Mouse (Mus musculus) forebrain, embryonic 15.5 days (tissue): Measurements from ENCODE around the gene Fam198b. TPM values are rescaled to one million over a fixed set of nuclear protein-coding genes. Genes with fewer than 3 reads are reported as not detected.

Experiments
- ATAC-seq: fragments of 200-750 bp; cut with Nextera tagmentation; replicated peaks from 2 replicates; pipeline ENCODE4 v1.8.0; 2017; ENCODE audit warnings: mild to moderate bottlenecking, moderate TSS enrichment, moderate library complexity
- H3K27ac ChIP-seq: fragments of 300-500 bp; sonication (generic); replicated peaks from 2 replicates; pipeline ENCODE4 v1.5.1; 2015; ENCODE audit warnings: mild to moderate bottlenecking, inconsistent platforms
- H3K27me3 ChIP-seq: fragments of 300-500 bp; sonication (generic); 2 replicates; pipeline ENCODE4 v1.6.1; 2015; ENCODE audit warnings: inconsistent platforms
- H3K36me3 ChIP-seq: fragments of 300-500 bp; sonication (generic); 2 replicates; pipeline ENCODE4 v1.6.1; 2015; ENCODE audit warnings: mild to moderate bottlenecking, inconsistent platforms
- H3K4me1 ChIP-seq: fragments of 300-500 bp; sonication (generic); 2 replicates; pipeline ENCODE4 v1.6.1; 2015; ENCODE audit warnings: inconsistent platforms
- H3K4me2 ChIP-seq: fragments of 300-500 bp; sonication (generic); replicated peaks from 2 replicates; pipeline ENCODE4 v1.6.1; 2015; ENCODE audit warnings: mild to moderate bottlenecking, inconsistent platforms
- H3K4me3 ChIP-seq: fragments of 300-500 bp; sonication (generic); 2 replicates; pipeline ENCODE4 v1.5.1; 2015; ENCODE audit warnings: mild to moderate bottlenecking, inconsistent platforms
- H3K9ac ChIP-seq: fragments of 300-500 bp; sonication (generic); replicated peaks from 2 replicates; pipeline ENCODE4 v1.6.1; 2015; ENCODE audit warnings: mild to moderate bottlenecking, inconsistent platforms
- H3K9me3 ChIP-seq: fragments of 300-500 bp; sonication (generic); 2 replicates; pipeline ENCODE4 v1.6.1; 2016; ENCODE audit warnings: inconsistent platforms
- WGBS: fragments of 180-500 bp; shearing (Covaris S2); methylation state at CpG from one replicate; pipeline ENCODE4 v1.1.7; 2015; ENCODE audit warnings: mixed read lengths; 5-methylcytosine and 5-hydroxymethylcytosine counted together
- polyA plus RNA-seq: library from polyadenylated mRNA; unstranded; fragments of >200 nt; fragmentation: Nextera tagmentation; extraction: Ambion mirVana; gene quantifications from 2 replicates; pipeline ENCODE4 v1.2.1, GENCODE M21; 2015

Gene Fam198b
- polyA plus RNA-seq, 1 experiment from 2014 or later: 2.4 TPM

DNA sequence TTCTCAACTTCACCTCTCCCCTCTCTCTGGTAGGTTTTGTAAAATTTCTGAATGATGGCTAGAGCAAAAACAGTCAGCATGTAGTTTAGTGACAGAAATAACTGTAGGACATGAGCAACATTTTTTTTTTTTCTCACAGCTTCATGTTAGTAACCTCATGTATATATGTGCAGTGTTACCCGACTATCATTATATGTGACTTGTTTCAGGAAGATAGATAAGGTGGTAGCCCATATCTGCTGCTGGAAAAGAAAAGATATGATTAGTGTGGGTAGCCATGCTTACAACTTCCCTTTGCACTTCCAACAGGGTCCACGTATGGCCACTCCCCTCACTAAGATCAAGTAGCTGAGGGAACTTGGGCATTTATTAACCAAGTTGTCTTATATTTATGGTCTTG is 86.2 kb downstream of the Fam198b start:
- no peaks in the 10 kb centered on the region for H3K4me1 ChIP-seq
- H3K27me3 ChIP-seq: no peaks in the 10 kb centered on the region
- WGBS: 95% methylated on average over 2 of the region's 2 CpGs
- no peaks in the 10 kb centered on the region for H3K9me3 ChIP-seq
- H3K36me3 ChIP-seq: no peaks in the 10 kb centered on the region
- no peak overlapping the region for H3K9ac ChIP-seq
- no peak overlapping the region for H3K4me2 ChIP-seq
- H3K4me3 ChIP-seq: no peak overlapping the region
- no peak for ATAC-seq
- no peak overlapping the region for H3K27ac ChIP-seq

DNA sequence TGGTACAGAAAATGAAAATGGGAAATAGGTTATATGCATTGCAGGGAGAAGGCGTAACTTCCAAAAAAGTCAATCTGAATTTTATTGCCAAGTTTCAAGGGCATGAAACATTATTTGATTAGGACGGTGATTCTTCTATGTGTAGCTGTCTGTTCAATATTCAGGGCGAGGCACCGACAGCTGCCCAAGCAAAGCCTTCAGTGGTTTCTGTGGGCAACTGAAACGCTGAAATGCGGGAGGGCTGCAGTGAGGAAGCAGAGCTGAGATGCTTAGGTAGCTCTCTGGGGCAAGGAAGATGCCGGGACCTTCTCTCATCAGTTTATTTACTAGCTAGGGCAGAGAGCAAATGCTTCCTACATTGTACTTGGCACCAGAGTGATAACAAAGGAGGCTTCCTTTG is 87.2 kb downstream of the Fam198b start:
- no peak for ATAC-seq

DNA sequence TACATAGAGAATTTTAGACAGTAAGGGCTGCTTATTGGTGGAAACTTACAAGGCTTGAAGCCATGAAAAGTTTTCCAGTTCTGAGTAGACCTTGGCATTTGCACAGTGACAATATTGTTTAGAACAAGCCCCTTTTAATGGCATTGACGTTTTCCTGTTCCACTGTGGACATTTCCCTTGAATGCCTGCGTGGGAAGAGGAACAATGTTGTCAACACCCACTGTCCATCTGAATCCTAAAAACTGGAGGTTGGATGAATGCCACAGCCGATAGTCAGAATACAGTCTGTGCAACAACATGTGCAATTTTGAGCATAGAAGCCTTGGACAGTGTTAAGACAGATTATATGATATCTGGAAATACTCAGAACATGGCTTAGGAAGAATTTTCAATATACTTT is 92.5 kb downstream of the Fam198b start:
- no peak for ATAC-seq
- no peak overlapping the region for H3K4me3 ChIP-seq

More for the DNA sequence above, 87.2 kb downstream of the Fam198b start:
- H3K27ac ChIP-seq: no peak overlapping the region
- H3K27me3 ChIP-seq: no peaks in the 10 kb centered on the region
- no peak overlapping the region for H3K4me3 ChIP-seq
- H3K36me3 ChIP-seq: no peaks in the 10 kb centered on the region
- 85% methylated on average over 7 of the region's 7 CpGs for WGBS
- no peak overlapping the region for H3K4me2 ChIP-seq
- H3K4me1 ChIP-seq: no peaks in the 10 kb centered on the region
- H3K9ac ChIP-seq: no peak overlapping the region
- H3K9me3 ChIP-seq: no peaks in the 10 kb centered on the region

DNA sequence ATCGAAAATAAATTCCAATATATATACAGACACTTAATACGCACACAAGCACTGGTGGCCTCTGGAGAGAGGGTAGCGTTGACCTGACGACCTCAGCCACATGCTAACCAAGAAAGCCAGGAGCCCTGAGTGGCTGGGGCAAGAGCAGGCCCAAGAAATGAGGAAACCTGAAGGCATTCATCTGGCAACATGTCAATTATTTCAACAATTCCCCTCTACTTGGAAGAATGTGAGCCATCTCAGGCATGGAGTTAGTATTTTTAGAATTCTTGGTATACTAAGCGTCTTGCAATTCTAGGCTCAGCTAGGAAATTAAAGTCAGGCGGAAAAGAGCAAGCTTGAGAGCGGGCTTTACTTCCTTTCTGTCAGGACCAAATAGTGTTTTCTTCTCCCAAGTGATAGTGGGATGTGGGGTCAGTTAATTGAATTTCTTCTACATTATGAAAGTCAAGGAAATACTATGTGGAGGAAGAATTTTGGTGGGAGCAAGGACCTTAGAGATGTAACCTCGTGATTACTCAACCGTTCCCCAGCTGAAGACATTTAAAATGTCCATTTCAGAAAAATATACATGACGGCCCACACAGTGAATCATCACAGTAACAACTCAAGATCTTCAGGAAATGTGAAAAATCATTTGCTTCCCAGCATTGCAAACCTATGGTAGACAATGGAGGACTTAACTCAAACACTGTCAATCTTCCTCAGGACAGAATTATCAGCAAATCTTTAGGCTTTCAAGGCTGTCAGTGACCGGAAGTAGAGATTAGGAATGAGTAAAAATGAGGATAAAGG is 93.5 kb downstream of the Fam198b start:
- no peaks in the 10 kb centered on the region for H3K36me3 ChIP-seq
- H3K27me3 ChIP-seq: no peaks in the 10 kb centered on the region
- H3K4me2 ChIP-seq: no peak overlapping the region
- H3K4me3 ChIP-seq: no peak overlapping the region
- H3K9me3 ChIP-seq: no peaks in the 10 kb centered on the region
- WGBS: 85% methylated on average over 11 of the region's 11 CpGs
- no peak overlapping the region for H3K9ac ChIP-seq
- no peak for ATAC-seq
- no peaks in the 10 kb centered on the region for H3K4me1 ChIP-seq
- H3K27ac ChIP-seq: no peak overlapping the region

More for the DNA sequence above, 92.5 kb downstream of the Fam198b start:
- Histone ChIP-seq H3K4me2 (no peak overlapping the region), H3K4me1 (no peaks in the 10 kb centered on the region), H3K36me3 (no peaks in the 10 kb centered on the region), H3K9me3 (no peaks in the 10 kb centered on the region), H3K27ac (no peak overlapping the region), H3K27me3 (no peaks in the 10 kb centered on the region), H3K9ac (no peak overlapping the region)
- WGBS: 51% methylated on average over 3 of the region's 3 CpGs

DNA sequence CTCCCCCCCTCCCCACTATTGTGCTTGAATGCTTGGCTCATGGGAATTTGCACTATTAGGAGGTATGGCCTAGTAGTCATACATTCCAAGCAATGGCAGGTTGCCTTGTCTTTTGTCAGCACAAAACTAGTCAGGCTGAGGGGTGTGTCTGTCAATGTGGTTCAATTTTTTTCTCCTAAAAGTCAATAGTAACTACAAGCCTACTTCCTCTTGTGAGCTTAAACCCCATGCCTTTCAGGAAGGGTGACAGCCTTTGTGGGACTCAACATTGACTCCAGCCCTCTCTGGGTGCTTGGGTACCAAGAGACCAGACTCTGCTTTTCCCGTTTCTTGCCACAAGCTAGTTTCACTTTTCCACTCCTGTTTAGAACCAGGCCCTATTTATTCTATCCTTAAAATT is 96.4 kb downstream of the Fam198b start:
- 90% methylated on average over 1 of the region's 1 CpGs for WGBS
- Histone ChIP-seq H3K27me3 (no peaks in the 10 kb centered on the region), H3K27ac (no peak overlapping the region), H3K4me3 (no peak overlapping the region), H3K36me3 (no peaks in the 10 kb centered on the region), H3K4me1 (no peaks in the 10 kb centered on the region), H3K4me2 (no peak overlapping the region), H3K9ac (no peak overlapping the region), H3K9me3 (no peaks in the 10 kb centered on the region)
- ATAC-seq: no peak

DNA sequence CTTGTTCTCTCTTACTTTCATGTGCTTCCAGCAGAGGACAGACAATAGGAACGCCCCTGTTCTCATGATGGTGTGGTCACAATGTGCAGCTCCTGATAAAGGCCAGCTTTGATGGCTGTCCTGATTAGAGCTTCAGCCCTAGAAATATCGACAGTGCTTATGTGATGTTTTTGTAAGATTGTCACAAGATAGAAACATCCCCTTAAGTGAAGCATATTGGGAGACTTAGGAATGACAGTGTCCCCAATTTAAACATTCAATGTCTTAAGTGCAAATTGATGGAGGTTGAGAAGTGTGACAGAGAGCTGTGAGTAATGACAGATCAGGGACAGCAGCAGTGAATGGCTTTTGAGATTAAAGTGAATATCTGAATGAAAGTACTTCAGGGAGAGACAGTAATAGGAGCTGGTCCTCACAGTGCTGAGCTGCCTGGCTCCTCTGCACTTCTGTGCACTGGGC is 99.7 kb downstream of the Fam198b start:
- WGBS: 66% methylated on average over 2 of the region's 2 CpGs
- no peaks in the 10 kb centered on the region for H3K27me3 ChIP-seq
- H3K4me2 ChIP-seq: no peak overlapping the region
- no peaks in the 10 kb centered on the region for H3K36me3 ChIP-seq
- H3K27ac ChIP-seq: no peak overlapping the region
- no peak overlapping the region for H3K4me3 ChIP-seq
- no peak for ATAC-seq
- no peak overlapping the region for H3K9ac ChIP-seq
- no peaks in the 10 kb centered on the region for H3K4me1 ChIP-seq
- no peaks in the 10 kb centered on the region for H3K9me3 ChIP-seq

DNA sequence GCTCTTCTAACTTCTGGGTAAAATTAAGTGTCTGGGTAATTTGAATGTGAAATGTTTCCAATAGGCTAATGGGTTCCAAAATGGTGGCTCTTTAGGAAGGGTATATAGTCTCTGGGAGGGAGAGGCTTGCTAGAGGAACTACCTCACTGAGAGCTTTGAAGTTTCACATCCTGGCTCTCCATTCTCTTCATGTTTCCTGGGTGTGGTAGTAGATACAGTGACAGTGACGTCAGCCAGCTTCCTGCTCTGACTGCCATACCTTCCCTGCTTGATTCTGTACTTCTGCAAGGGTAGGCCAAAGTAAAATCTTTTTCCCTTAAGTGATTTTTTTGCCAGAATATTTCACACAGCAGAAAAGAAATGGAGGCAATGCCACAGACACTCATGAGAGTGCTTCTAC is 100.2 kb downstream of the Fam198b start:
- Histone ChIP-seq H3K4me3 (no peak overlapping the region), H3K36me3 (no peaks in the 10 kb centered on the region), H3K27me3 (no peaks in the 10 kb centered on the region), H3K9me3 (no peaks in the 10 kb centered on the region), H3K4me1 (no peaks in the 10 kb centered on the region), H3K27ac (no peak overlapping the region), H3K9ac (no peak overlapping the region), H3K4me2 (no peak overlapping the region)
- 70% methylated on average over 1 of the region's 1 CpGs for WGBS
- no peak for ATAC-seq

DNA sequence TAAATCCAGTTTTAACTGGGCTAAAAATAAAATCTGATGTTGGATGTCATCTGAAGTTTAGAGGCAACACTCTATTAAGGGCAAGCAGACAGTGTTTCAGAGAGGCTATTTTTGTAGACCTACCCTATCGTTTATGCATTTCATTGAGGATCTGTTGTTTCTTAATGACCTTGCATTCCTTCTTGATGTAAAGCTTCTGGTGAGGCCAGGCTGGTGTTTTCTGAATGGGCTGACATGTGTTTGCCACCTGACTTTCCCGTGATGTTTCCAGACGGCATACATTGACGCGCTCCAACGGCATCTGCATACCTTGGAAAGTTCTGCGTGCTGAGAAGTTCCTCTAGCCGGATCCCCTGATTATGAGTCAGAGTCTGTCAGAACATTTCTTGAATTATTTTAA is 104.9 kb downstream of the Fam198b start:
- WGBS: 79% methylated on average over 8 of the region's 8 CpGs
- H3K27ac ChIP-seq: no peak overlapping the region
- no peak for ATAC-seq

DNA sequence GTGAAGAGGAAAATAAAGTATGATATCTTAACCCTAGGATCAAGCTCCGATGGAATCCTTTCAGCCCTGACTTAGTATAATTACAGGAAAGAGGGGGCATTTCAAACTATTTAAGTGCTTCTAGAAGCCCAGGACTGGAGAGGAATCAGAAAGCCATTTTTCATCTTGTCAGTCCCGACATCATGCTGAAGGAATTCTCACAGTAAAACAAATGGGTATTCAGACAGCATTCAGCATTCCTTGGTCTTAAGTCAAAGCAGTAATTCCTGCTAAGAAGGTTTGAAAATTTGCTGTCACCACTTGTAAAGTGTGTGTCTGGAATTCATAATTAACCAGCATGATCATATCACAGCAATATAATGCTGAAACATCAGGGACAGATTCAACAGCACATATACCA is 105.6 kb downstream of the Fam198b start:
- Histone ChIP-seq H3K9me3 (no peaks in the 10 kb centered on the region), H3K4me2 (no peak overlapping the region), H3K4me1 (no peaks in the 10 kb centered on the region), H3K4me3 (no peak overlapping the region), H3K9ac (no peak overlapping the region), H3K27ac (no peak overlapping the region), H3K36me3 (no peaks in the 10 kb centered on the region), H3K27me3 (no peaks in the 10 kb centered on the region)
- WGBS: 60% methylated on average over 2 of the region's 2 CpGs
- no peak for ATAC-seq

More for the DNA sequence above, 104.9 kb downstream of the Fam198b start:
- no peaks in the 10 kb centered on the region for H3K4me1 ChIP-seq
- H3K36me3 ChIP-seq: no peaks in the 10 kb centered on the region
- no peak overlapping the region for H3K9ac ChIP-seq
- no peak overlapping the region for H3K4me2 ChIP-seq
- no peaks in the 10 kb centered on the region for H3K27me3 ChIP-seq
- no peaks in the 10 kb centered on the region for H3K9me3 ChIP-seq
- H3K4me3 ChIP-seq: no peak overlapping the region

DNA sequence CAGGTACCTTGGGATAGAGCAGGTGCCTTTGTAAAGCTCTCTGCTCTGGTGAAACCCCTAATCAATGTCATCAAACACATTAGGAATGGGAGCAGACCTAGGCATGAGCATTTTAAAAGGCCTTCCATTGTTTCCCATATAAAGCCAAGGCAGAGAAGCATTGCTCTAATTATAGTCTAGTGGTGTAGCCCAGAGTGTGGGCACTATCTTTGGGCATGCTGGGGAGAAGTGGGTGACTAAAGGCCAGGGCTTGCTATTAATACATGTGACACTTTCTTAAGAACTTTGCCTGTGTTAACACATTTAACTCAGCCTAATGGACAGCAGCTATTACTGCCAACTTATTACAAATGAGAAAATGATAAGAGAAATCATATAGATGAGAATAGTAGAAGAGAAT is 106.1 kb downstream of the Fam198b start:
- H3K27ac ChIP-seq: no peak overlapping the region
- no peaks in the 10 kb centered on the region for H3K27me3 ChIP-seq
- no peak overlapping the region for H3K9ac ChIP-seq
- no peaks in the 10 kb centered on the region for H3K36me3 ChIP-seq
- H3K4me1 ChIP-seq: no peaks in the 10 kb centered on the region
- H3K9me3 ChIP-seq: no peaks in the 10 kb centered on the region
- H3K4me2 ChIP-seq: no peak overlapping the region
- no peak for ATAC-seq
- no peak overlapping the region for H3K4me3 ChIP-seq

DNA sequence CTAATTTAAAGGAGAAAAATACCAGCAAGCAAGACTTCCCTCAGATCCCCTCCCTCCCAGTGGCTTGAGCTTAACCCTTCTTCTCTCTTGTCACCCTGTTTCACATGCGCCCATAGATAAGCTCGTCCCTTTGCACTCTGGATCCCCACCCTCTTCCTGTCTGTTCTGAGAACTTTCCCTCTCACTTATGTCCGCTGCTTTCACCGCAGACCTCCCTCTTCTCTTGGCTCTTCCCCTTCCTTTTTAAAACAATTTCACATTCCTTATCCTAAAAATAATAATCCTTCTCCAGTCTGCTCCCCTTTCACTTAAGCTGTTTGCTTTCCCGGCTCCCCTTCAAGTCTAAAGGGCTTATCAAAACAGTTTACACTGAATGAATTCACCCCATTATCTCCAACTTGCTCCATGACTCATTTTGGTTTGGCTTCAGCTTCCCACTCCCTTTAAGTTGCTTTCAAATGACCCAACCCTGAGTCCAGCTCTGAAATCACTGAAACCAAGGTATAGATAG is 109.8 kb downstream of the Fam198b start:
- 80% methylated on average over 5 of the region's 5 CpGs for WGBS
- ATAC-seq: no peak
- no peak overlapping the region for H3K4me3 ChIP-seq
- no peak overlapping the region for H3K9ac ChIP-seq
- H3K27me3 ChIP-seq: no peaks in the 10 kb centered on the region
- H3K36me3 ChIP-seq: no peaks in the 10 kb centered on the region
- H3K4me1 ChIP-seq: no peaks in the 10 kb centered on the region
- H3K4me2 ChIP-seq: no peak overlapping the region
- H3K27ac ChIP-seq: no peak overlapping the region
- no peaks in the 10 kb centered on the region for H3K9me3 ChIP-seq

DNA sequence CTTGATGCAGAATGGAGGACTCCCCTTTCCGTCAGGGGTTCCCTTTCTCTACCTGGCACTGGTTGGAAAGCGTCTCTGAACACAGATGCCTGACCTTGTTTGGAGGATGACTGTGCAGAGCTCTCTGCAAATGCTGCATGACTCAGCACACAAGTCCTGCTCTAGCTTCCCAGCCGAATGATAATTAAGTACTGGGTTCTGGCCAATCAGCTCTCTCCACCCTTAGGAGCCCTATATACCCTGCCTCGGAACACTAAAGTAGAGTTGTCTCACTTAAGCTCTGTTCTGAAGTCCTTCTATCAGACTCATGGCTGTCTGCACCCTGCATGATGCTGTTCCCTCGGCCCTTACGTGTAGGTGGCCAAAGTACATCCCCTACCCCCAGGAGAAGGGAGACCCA is 111.4 kb downstream of the Fam198b start:
- ATAC-seq: no peak
- no peaks in the 10 kb centered on the region for H3K27me3 ChIP-seq
- H3K27ac ChIP-seq: no peak overlapping the region
- H3K9me3 ChIP-seq: no peaks in the 10 kb centered on the region
- WGBS: 83% methylated on average over 6 of the region's 6 CpGs
- no peaks in the 10 kb centered on the region for H3K4me1 ChIP-seq
- H3K36me3 ChIP-seq: no peaks in the 10 kb centered on the region
- no peak overlapping the region for H3K4me3 ChIP-seq
- no peak overlapping the region for H3K4me2 ChIP-seq
- no peak overlapping the region for H3K9ac ChIP-seq
